Mouse (Mus musculus): ENCODE measurements around the gene Ccdc116. TPM values are rescaled to one million over a fixed set of nuclear protein-coding genes. Genes with fewer than 3 reads are reported as not detected.

Gene Ccdc116
- polyA plus RNA-seq, 1 experiment, result 0.74 TPM

DNA sequence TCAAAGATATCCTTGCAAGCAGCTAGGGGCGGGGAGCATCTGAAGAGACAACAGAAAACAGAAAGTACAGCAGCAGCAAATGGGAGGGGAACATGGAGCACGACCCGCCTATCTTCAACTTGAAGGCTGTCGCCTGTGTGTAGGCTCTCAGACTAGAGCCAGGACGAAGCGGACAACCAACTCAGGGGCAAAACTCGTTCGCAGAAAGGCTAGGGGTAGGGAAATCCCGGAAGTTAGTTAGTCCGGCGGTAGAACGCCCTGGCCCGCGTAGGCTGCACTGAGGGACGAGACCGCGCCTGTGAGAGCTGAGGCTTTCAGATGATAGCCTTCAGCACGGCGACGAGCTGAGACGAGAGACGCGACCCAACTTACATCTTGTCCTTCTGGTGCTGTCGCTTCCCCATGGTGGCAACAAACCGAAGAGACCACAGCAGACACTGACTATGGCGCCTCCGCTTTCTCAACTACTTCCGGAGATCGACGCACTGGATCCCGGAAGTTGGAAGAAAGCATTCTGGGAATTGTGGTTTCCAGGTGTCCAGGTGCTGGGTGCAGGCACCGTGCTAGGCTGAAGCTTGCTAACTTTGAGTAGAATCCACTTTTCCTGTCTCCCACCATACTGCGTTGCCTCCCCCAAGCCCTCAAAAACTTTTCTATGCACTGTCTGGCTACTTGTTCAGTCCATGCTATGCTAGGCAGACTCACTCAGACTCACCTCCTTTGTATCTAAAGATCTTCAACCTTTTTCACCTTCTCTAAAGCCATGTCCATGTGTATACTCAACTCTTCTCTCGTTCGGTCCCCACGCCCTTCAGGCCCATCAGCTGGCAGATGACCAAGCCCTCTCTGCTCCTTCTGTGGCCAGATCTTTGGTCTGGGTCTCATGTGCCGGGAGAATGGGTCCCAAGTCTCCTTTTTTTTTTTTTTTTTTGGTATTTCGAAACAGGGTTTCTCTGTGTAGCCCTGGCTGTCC, 36.0 kb downstream of the Ccdc116 start, which contains the start of gene Ppil2:
Ppil2 (minus strand) TSS at position 487 of the 973 bp plus-strand sequence.
- Histone ChIP-seq H3K4me3 (ENCODE audit: insufficient read depth, low read depth, low read length) (peak within 1 kb of the TSS; percentile 79), H3K4me1 (ENCODE audit: control insufficient read depth, insufficient read depth, low read length) (peaks cover 5% of the 10 kb centered on the region; the same call in 1 of the 2 replicates), H3K27me3 (replicated peaks; ENCODE audit: control insufficient read depth, insufficient read depth, low read length) (no peaks in the 10 kb centered on the region), H3K27ac (ENCODE audit: insufficient read depth, low read depth, low read length) (peak within 1 kb of the TSS; percentile 57; the same call in 1 of the 2 replicates), H3K36me3 (ENCODE audit: control insufficient read depth, insufficient read depth, low read length) (no peaks in the 10 kb centered on the region)
- peak; percentile 85 for DNase-seq
- WGBS, result 8% methylated on average over 38 of the region's 38 CpGs
- TF ChIP-seq CTCF (conservative IDR thresholded peaks at IDR 0.05; ENCODE audit: insufficient read depth, insufficient read length, low read depth, low read length) (no peak), POLR2A (IDR thresholded peaks at IDR 0.05; ENCODE audit: low read depth, low read length) (peak; percentile 77)

DNA sequence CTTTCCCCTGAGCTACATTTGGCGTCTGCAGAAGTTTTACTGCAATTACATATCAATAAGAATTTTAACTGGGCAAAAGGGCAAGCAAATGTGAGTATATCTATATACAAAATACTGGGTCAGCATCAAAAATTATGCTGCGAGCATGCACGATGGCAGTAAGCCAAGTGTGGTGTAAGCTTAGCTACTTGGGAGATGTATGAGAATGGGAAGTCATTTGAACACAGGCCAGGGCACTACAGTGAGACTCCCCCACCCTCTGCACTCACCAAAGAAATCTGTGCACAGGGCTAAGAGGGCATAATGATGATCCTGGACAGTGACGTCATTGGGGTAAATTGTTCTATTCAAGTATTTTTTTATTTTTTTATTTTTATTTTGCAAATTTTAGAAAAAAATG, 42.4 kb downstream of the Ccdc116 start:
- 69% methylated on average over 4 of the region's 4 CpGs for WGBS
- TF ChIP-seq CTCF (conservative IDR thresholded peaks at IDR 0.05; ENCODE audit: insufficient read depth, insufficient read length, low read depth, low read length), result no peak
- Histone ChIP-seq H3K4me1 (ENCODE audit: control insufficient read depth, insufficient read depth, low read length) (0 out of 2 replicates have a peak, but pooled peaks cover 2% of the 10 kb centered on the region), H3K27me3 (replicated peaks; ENCODE audit: control insufficient read depth, insufficient read depth, low read length) (no peaks in the 10 kb centered on the region), H3K36me3 (ENCODE audit: control insufficient read depth, insufficient read depth, low read length) (no peaks in the 10 kb centered on the region; the same call in 1 of the 2 replicates), H3K4me3 (ENCODE audit: insufficient read depth, low read depth, low read length) (no peak overlapping the region), H3K27ac (ENCODE audit: insufficient read depth, low read depth, low read length) (no peak overlapping the region)
- DNase-seq, result no peak

DNA sequence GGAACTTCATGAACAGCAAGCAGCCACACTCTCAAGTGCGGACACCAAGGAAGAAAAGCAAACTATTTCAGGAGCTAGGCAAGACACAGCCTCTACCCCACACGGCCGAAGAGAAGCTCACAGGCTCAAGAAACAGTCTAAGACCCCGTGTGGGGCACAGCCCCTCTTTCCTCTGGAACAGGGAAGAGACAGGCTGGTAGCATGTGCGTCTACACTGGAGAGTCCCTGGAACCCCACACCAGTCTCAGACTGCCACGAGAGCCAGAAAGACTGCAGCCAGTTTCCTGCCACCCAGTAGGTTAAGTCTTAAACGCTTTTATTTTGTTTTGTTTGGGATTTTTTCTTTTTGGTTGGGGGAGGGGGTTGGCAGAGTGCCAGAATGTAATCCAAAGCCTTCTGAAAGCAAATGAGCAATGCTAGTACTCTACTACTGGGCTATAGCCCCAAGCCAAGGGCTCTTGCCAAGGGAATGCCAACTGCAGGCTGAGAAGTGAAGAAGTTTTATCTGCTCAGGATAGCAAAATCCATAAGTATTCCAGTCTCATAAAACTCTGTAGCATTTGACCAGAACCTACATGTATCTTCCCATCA, 44.3 kb downstream of the Ccdc116 start:
- H3K4me1 ChIP-seq (ENCODE audit: control insufficient read depth, insufficient read depth, low read length), result no peaks in the 10 kb centered on the region
- no peak for TF ChIP-seq POLR2A (IDR thresholded peaks at IDR 0.05; ENCODE audit: low read depth, low read length)
- no peak for TF ChIP-seq CTCF (conservative IDR thresholded peaks at IDR 0.05; ENCODE audit: insufficient read depth, insufficient read length, low read depth, low read length)
- 70% methylated on average over 7 of the region's 7 CpGs for WGBS
- no peak for DNase-seq
- no peaks in the 10 kb centered on the region; the same call in 1 of the 2 replicates for H3K36me3 ChIP-seq (ENCODE audit: control insufficient read depth, insufficient read depth, low read length)
- H3K27ac ChIP-seq (ENCODE audit: insufficient read depth, low read depth, low read length), result no peak overlapping the region
- H3K27me3 ChIP-seq (replicated peaks; ENCODE audit: control insufficient read depth, insufficient read depth, low read length), result no peaks in the 10 kb centered on the region
- H3K4me3 ChIP-seq (ENCODE audit: insufficient read depth, low read depth, low read length), result no peak overlapping the region

DNA sequence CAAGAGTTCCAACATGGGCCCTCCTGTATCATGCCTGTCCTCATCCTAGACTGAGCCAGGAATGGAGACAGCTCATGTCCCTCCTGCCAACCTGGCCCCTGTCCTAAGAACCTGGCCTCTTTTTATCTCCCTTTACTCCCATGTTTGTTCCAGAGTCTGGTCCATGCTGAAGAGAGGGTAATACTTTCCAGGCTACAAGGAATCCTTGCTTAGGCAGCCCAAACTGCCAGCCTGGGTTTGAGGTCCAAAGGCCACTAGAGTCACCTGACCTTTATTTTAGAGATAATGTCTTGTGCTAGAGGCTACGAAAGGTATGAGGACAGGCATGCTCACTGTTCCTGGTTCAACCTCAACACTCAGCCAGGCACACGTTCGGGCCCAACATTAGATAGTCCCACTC, 50.1 kb downstream of the Ccdc116 start:
- Histone ChIP-seq H3K4me3 (ENCODE audit: insufficient read depth, low read depth, low read length) (no peak overlapping the region), H3K36me3 (ENCODE audit: control insufficient read depth, insufficient read depth, low read length) (no peaks in the 10 kb centered on the region), H3K4me1 (ENCODE audit: control insufficient read depth, insufficient read depth, low read length) (no peaks in the 10 kb centered on the region; the same call in 1 of the 2 replicates), H3K27me3 (replicated peaks; ENCODE audit: control insufficient read depth, insufficient read depth, low read length) (no peaks in the 10 kb centered on the region), H3K27ac (ENCODE audit: insufficient read depth, low read depth, low read length) (no peak overlapping the region)
- WGBS, result 76% methylated on average over 3 of the region's 3 CpGs
- TF ChIP-seq POLR2A (IDR thresholded peaks at IDR 0.05; ENCODE audit: low read depth, low read length), result no peak
- no peak for TF ChIP-seq CTCF (conservative IDR thresholded peaks at IDR 0.05; ENCODE audit: insufficient read depth, insufficient read length, low read depth, low read length)
- DNase-seq, result peak; percentile 45

Other genes with a start within 250 kb of the Ccdc116 start
- 58.2 and 61.6 TPM in 2 replicates for gene Mapk1, start 163.8 kb downstream of the Ccdc116 start, polyA plus RNA-seq (2012; rRNA removed)
- gene Ypel1, start 77.5 kb downstream of the Ccdc116 start, polyA plus RNA-seq (2012; rRNA removed), result 1.6 and 2.3 TPM in 2 replicates
- gene Ppil2, start 36.0 kb downstream of the Ccdc116 start, polyA plus RNA-seq (2012; rRNA removed), result 88.5 and 89.6 TPM in 2 replicates
- 0.75 and 1.4 TPM in 2 replicates for gene 2610318N02Rik, start 22.1 kb downstream of the Ccdc116 start, polyA plus RNA-seq (2012; rRNA removed)
- gene Sdf2l1, start 14.8 kb downstream of the Ccdc116 start, polyA plus RNA-seq (2012; rRNA removed), result 22.8 and 25.2 TPM in 2 replicates
- 7.5 and 8.5 TPM in 2 replicates for gene Ydjc, start 2.6 kb downstream of the Ccdc116 start, polyA plus RNA-seq (2012; rRNA removed)
- 64.6 and 73.6 TPM in 2 replicates for gene Ube2l3, start 55.4 kb upstream of the Ccdc116 start, polyA plus RNA-seq (2012; rRNA removed)
- gene Rimbp3, start 61.4 kb upstream of the Ccdc116 start, polyA plus RNA-seq (2012; rRNA removed), result 0.05 and 0.08 TPM in 2 replicates
- gene Hic2, start 86.3 kb upstream of the Ccdc116 start, polyA plus RNA-seq (2012; rRNA removed), result 1.5 and 1.8 TPM in 2 replicates
- gene Tmem191c, start 128.8 kb upstream of the Ccdc116 start, polyA plus RNA-seq (2012; rRNA removed), result 7.7 and 8.0 TPM in 2 replicates
- 0.57 and 0.80 TPM in 2 replicates for gene Serpind1, start 184.1 kb upstream of the Ccdc116 start, polyA plus RNA-seq (2012; rRNA removed)

All from kidney, adult 2 months (tissue).